ENCODE assay signal across 9 mouse cellular contexts in genomic region chr8:126694370-126694769, GRCm38 (mm10).
DNase-seq lines count a peak whose midpoint lies in the region; ATAC-seq and TF ChIP-seq lines count a peak whose summit lies in the region.
"Had no signal": no experiment of that assay in that cellular context is flagged by ENCODE, and none has a peak within 500 bp of the region (broad histone marks: within the 10 kb centered on the region; RNA-seq: fewer than 3 reads in every experiment).

No protein-coding gene starts in this region.

- no peak for TF ChIP-seq CTCF in thymus, adult 2 months (IDR thresholded peaks at IDR 0.05; ENCODE audit: borderline replicate concordance, control insufficient read depth, extremely low read depth, insufficient read depth, low read length, poor library complexity)

- no peak overlapping the region for H3K4me3 ChIP-seq in thymus, adult 2 months (ENCODE audit: control insufficient read depth, insufficient read depth, low read length)
- no peak overlapping the region for H3K4me3 ChIP-seq in forebrain, embryonic 12.5 days (replicated peaks)
- H3K4me3 ChIP-seq in hindbrain, embryonic 16.5 days (ENCODE audit: low read length): no peak overlapping the region

- no peaks in the 10 kb centered on the region for H3K27me3 ChIP-seq in thymus, adult 2 months (ENCODE audit: control insufficient read depth, insufficient read depth, low read length)
- peaks cover 33% of the 10 kb centered on the region for H3K27me3 ChIP-seq in forebrain, embryonic 12.5 days
- H3K27me3 ChIP-seq in hindbrain, embryonic 16.5 days (replicated peaks; ENCODE audit: control insufficient read depth, insufficient read depth, low read length): no peaks in the 10 kb centered on the region

- 86% methylated on average over 7 of the region's 7 CpGs for WGBS in thymus, adult 2 months
- WGBS in forebrain, embryonic 12.5 days: 85% methylated on average over 7 of the region's 7 CpGs
- WGBS in hindbrain, embryonic 16.5 days: 76% methylated on average over 7 of the region's 7 CpGs

- no peak overlapping the region for H3K9ac ChIP-seq in forebrain, embryonic 12.5 days
- no peak overlapping the region for H3K9ac ChIP-seq in hindbrain, embryonic 16.5 days (ENCODE audit: low read depth, low read length)

- H3K4me2 ChIP-seq in forebrain, embryonic 12.5 days: no peak overlapping the region
- no peak overlapping the region for H3K4me2 ChIP-seq in hindbrain, embryonic 16.5 days (ENCODE audit: low read length)

- H3K4me1 ChIP-seq in thymus, adult 2 months (replicated peaks; ENCODE audit: control insufficient read depth, insufficient read depth, low read length): peaks cover 18% of the 10 kb centered on the region
- H3K4me1 ChIP-seq in forebrain, embryonic 12.5 days: peaks cover 10% of the 10 kb centered on the region
- H3K4me1 ChIP-seq in hindbrain, embryonic 16.5 days (ENCODE audit: control insufficient read depth, insufficient read depth, low read depth, low read length): no peaks in the 10 kb centered on the region; the same call in 1 of the 2 replicates

- no peak for TF ChIP-seq POLR2A in thymus, adult 2 months (IDR thresholded peaks at IDR 0.05; ENCODE audit: control insufficient read depth, extremely low read depth, insufficient read depth, low read length, poor library complexity)

- H3K36me3 ChIP-seq in thymus, adult 2 months (ENCODE audit: control insufficient read depth, insufficient read depth, low read length): no peaks in the 10 kb centered on the region
- H3K36me3 ChIP-seq in forebrain, embryonic 12.5 days (replicated peaks): no peaks in the 10 kb centered on the region
- H3K36me3 ChIP-seq in hindbrain, embryonic 16.5 days (ENCODE audit: control insufficient read depth, insufficient read depth, low read length): no peaks in the 10 kb centered on the region

- ATAC-seq in forebrain, embryonic 12.5 days (ENCODE audit: low FRiP score): no peak
- no peak for ATAC-seq in hindbrain, embryonic 16.5 days

- H3K27ac ChIP-seq in thymus, adult 2 months (ENCODE audit: control insufficient read depth, insufficient read depth, low read length): no peak overlapping the region
- H3K27ac ChIP-seq in forebrain, embryonic 12.5 days: no peak overlapping the region
- H3K27ac ChIP-seq in hindbrain, embryonic 16.5 days (ENCODE audit: low read depth, low read length): no peak overlapping the region

- no peaks in the 10 kb centered on the region for H3K9me3 ChIP-seq in forebrain, embryonic 12.5 days
- no peaks in the 10 kb centered on the region for H3K9me3 ChIP-seq in hindbrain, embryonic 16.5 days (ENCODE audit: control insufficient read depth, low read length)

- intact Hi-C loops in left cerebral cortex, postnatal 25 days (cut with DNase I): loop anchor here (1.0 to 10.0 kb wide), 3 partner anchors 28 to 140 kb away; no protein-coding TSS in a partner anchor

- peak; percentile 45 to 55 for DNase-seq in cerebellum, postnatal 25 days
- DNase-seq in cerebellum, postnatal 14 days: no peak
- DNase-seq in urinary bladder, postnatal 25 days (ENCODE audit: low spot score): peak; percentile 26
- DNase-seq in urinary bladder, postnatal 4 days (ENCODE audit: low spot score in 2 of 2): no peak
- peak; percentile 78 to 96 for DNase-seq in left cerebral cortex, postnatal 25 days (ENCODE audit: low spot score in 2 of 2)
- DNase-seq in thymus, adult 2 months: no peak
- DNase-seq: thymus, postnatal 36 days had no signal

Comparison
In these comparisons a context has a peak if more than half of its experiments do, and no peak if none do; other contexts are left out.
1. DNase-seq: peak in cerebellum, postnatal 25 days (2 of 2), urinary bladder, postnatal 25 days (single experiment) and left cerebral cortex, postnatal 25 days (2 of 2); none in cerebellum, postnatal 14 days (0 of 2), urinary bladder, postnatal 4 days (0 of 2) and thymus, adult 2 months (single experiment).